Mouse (Mus musculus): ENCODE results near the gene Iqcb1. TPM values are rescaled to one million over a fixed set of nuclear protein-coding genes. Genes with fewer than 3 reads are reported as not detected.
"Not testable (repeated sequence)": the region's sequence is repeated elsewhere in the genome, so short reads cannot be mapped to it uniquely, and the experiment has no call there.

Iqcb1 gene
- total RNA-seq (2021): 10 to 100 TPM; 17.4 to 17.9 TPM
- long read RNA-seq, experiment 1, partial matches to known transcripts: 0 of 11 reads
- long read RNA-seq, experiment 1, other reads (novel, unspliced or antisense): 10 of 11 reads
- long read RNA-seq, experiment 2, partial matches to known transcripts: 1 of 6 reads
- long read RNA-seq, experiment 2, other reads (novel, unspliced or antisense): 5 of 6 reads

GRCm38 (mm10) chr16:36828054-36828786 is at the start of gene Iqcb1:
Iqcb1 (plus strand) TSS chr16:36828385.
- DNase-seq: peak; percentile 87 to 89

- no peak for DNase-seq
These were observed 44.0 kb upstream of the Iqcb1 start for GRCm38 (mm10) chr16:36784146-36784545.

- peak; percentile 17 to 20 for DNase-seq
These were observed 43.4 kb upstream of the Iqcb1 start, which contains the start of gene Slc15a2 for GRCm38 (mm10) chr16:36784594-36785313. Slc15a2 (minus strand) TSS chr16:36784962.

GRCm38 (mm10) chr16:36786466-36786865 is 41.7 kb upstream of the Iqcb1 start:
- no peak for DNase-seq

- DNase-seq: no peak
These were observed 38.0 kb upstream of the Iqcb1 start for GRCm38 (mm10) chr16:36790166-36790565.

- no peak for DNase-seq
These were observed 33.2 kb upstream of the Iqcb1 start for GRCm38 (mm10) chr16:36794976-36795375.

GRCm38 (mm10) chr16:36798334-36798733 is 29.9 kb upstream of the Iqcb1 start:
- no peak for DNase-seq

- no peak for DNase-seq
These were observed 25.8 kb upstream of the Iqcb1 start for GRCm38 (mm10) chr16:36802361-36802760.

GRCm38 (mm10) chr16:36808616-36809015 is 19.6 kb upstream of the Iqcb1 start:
- no peak for DNase-seq

GRCm38 (mm10) chr16:36813680-36814079 is 14.5 kb upstream of the Iqcb1 start:
- DNase-seq: no peak

- DNase-seq: no peak
These were observed 11.3 kb upstream of the Iqcb1 start for GRCm38 (mm10) chr16:36816916-36817315.

- DNase-seq: peak; percentile 75 to 80
These were observed 10.8 kb upstream of the Iqcb1 start for GRCm38 (mm10) chr16:36817321-36817926.

- DNase-seq: no peak
These were observed 8.2 kb upstream of the Iqcb1 start for GRCm38 (mm10) chr16:36820016-36820415.

GRCm38 (mm10) chr16:36820747-36821146 is 7.4 kb upstream of the Iqcb1 start:
- DNase-seq: no peak

- DNase-seq: peak in 1 of 2 experiments; percentile 11
These were observed 6.7 kb upstream of the Iqcb1 start for GRCm38 (mm10) chr16:36821474-36821873.

- DNase-seq: no peak
These were observed 553 bp upstream of the Iqcb1 start for GRCm38 (mm10) chr16:36827611-36828053.

- peak in 1 of 2 experiments; percentile 9 for DNase-seq
These were observed 635 bp downstream of the Iqcb1 start for GRCm38 (mm10) chr16:36828820-36829219.

GRCm38 (mm10) chr16:36846894-36847293 is 18.7 kb downstream of the Iqcb1 start:
- DNase-seq: not testable (repeated sequence)

- no peak for DNase-seq
These were observed 23.0 kb downstream of the Iqcb1 start for GRCm38 (mm10) chr16:36851202-36851601.

GRCm38 (mm10) chr16:36863585-36863984 is 35.4 kb downstream of the Iqcb1 start:
- DNase-seq: no peak

- no peak for DNase-seq
These were observed 41.3 kb downstream of the Iqcb1 start for GRCm38 (mm10) chr16:36869442-36869841.

GRCm38 (mm10) chr16:36874583-36875275 is 46.5 kb downstream of the Iqcb1 start, which contains the start of the genes Eaf2 and Golgb1:
Eaf2 (minus strand) TSS chr16:36875003.
Golgb1 (plus strand) TSS chr16:36875140.
- peak; percentile 95 to 99 for DNase-seq
